Mouse (Mus musculus) heart, embryonic 13.5 days (tissue): ENCODE data around the gene Sptbn4. TPM values are rescaled to one million over a fixed set of nuclear protein-coding genes. Genes with fewer than 3 reads are reported as not detected.

Experiments used
- polyA plus RNA-seq: library from polyadenylated mRNA; unstranded; fragments of >200 nt; fragmentation: Nextera tagmentation; extraction: Ambion mirVana; gene quantifications from 2 replicates; pipeline ENCODE4 v1.2.1, GENCODE M21; 2015

The Sptbn4 gene
- polyA plus RNA-seq, 1 experiment from 2014 or later = 0.13 TPM

Other genes starting within 250 kb of the Sptbn4 start
- 2.3 and 3.3 TPM in 2 replicates for gene Itpkc, start 219.0 kb downstream of the Sptbn4 start, polyA plus RNA-seq
- 10.2 and 12.0 TPM in 2 replicates for gene Coq8b, start 214.7 kb downstream of the Sptbn4 start, polyA plus RNA-seq
- gene Numbl, start 189.3 kb downstream of the Sptbn4 start, polyA plus RNA-seq = 8.3 and 8.8 TPM in 2 replicates
- gene Ltbp4, start 110.0 kb downstream of the Sptbn4 start, polyA plus RNA-seq = 51.3 and 53.3 TPM in 2 replicates
- 28.8 and 32.2 TPM in 2 replicates for gene Shkbp1, start 91.7 kb downstream of the Sptbn4 start, polyA plus RNA-seq
- gene Gm20479, start 90.3 kb downstream of the Sptbn4 start, polyA plus RNA-seq = 0.83 and 0.90 TPM in 2 replicates
- 84.7 and 89.0 TPM in 2 replicates for gene Blvrb, start 292 bp upstream of the Sptbn4 start, polyA plus RNA-seq
- gene Sertad3, start 26.1 kb upstream of the Sptbn4 start, polyA plus RNA-seq = 21.1 and 23.2 TPM in 2 replicates
- 32.3 and 37.1 TPM in 2 replicates for gene Sertad1, start 39.2 kb upstream of the Sptbn4 start, polyA plus RNA-seq
- gene Prx, start 51.6 kb upstream of the Sptbn4 start, polyA plus RNA-seq = 2.0 and 2.1 TPM in 2 replicates
- 0.20 and 0.36 TPM in 2 replicates for gene Hipk4, start 75.6 kb upstream of the Sptbn4 start, polyA plus RNA-seq
- 62.5 and 65.9 TPM in 2 replicates for gene Pld3, start 105.5 kb upstream of the Sptbn4 start, polyA plus RNA-seq
- gene 2310022A10Rik, start 105.5 kb upstream of the Sptbn4 start, polyA plus RNA-seq = 30.6 and 34.5 TPM in 2 replicates
- gene Akt2, start 143.9 kb upstream of the Sptbn4 start, polyA plus RNA-seq = 72.7 and 73.4 TPM in 2 replicates
- 0.25 TPM in 1 of 2 replicates, not detected in the other for gene Ttc9b, start 206.2 kb upstream of the Sptbn4 start, polyA plus RNA-seq
- gene Map3k10, start 226.9 kb upstream of the Sptbn4 start, polyA plus RNA-seq = 3.7 and 4.6 TPM in 2 replicates
- 1.5 and 2.9 TPM in 2 replicates for gene Zfp607b, start 241.7 kb upstream of the Sptbn4 start, polyA plus RNA-seq